ENCODE assay signal across 8 mouse cellular contexts in the genomic region with DNA sequence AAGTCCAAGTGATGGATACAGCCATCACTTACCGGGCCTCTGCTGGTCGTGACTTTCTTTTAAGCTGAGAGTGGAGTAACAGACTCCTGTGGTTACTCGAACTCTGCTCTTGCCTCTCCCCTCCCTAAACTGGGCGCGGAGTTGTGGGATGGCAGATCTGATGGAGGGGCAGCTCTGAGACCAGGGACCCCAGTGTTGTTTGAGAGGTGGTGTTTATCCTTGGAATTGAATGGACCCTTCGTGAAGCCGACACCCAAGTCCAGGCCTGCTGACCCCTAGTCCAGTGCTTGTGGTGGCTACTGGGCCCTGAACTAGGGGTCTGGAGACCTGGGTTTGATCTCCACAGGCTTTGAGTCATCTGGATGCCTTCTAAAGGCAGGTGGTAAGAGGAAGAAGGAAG. TPM values are rescaled to one million over a fixed set of nuclear protein-coding genes. Genes with fewer than 3 reads are reported as not detected.
DNase-seq lines count a peak whose midpoint lies in the region; ATAC-seq and TF ChIP-seq lines count a peak whose summit lies in the region.

No protein-coding gene starts in this region.

- H3K9ac ChIP-seq in limb, embryonic 14.5 days (ENCODE audit: low read depth, low read length, severe bottlenecking) = peak overlapping the region; percentile 91
- peak overlapping the region; percentile 69 for H3K9ac ChIP-seq in stomach, postnatal 0 days (ENCODE audit: low read length)

- peak; percentile 53 for DNase-seq in cerebellum, adult 9-10 months
- DNase-seq in cerebellum, postnatal 4 days (ENCODE audit: low spot score in 2 of 2) = no peak
- DNase-seq in testis, postnatal 14 days (ENCODE audit: low spot score) = no peak
- no peak for DNase-seq in limb, embryonic 14.5 days (ENCODE audit: low spot score)
- no peak for DNase-seq in stomach, postnatal 0 days (ENCODE audit: low spot score)
- DNase-seq in adrenal gland, postnatal 14 days = no peak
- DNase-seq in cerebellum, postnatal 36 days = no peak

- peak overlapping the region; percentile 85 for H3K4me3 ChIP-seq in testis, adult 2 months (ENCODE audit: control insufficient read depth, low read depth, low read length)
- H3K4me3 ChIP-seq in limb, embryonic 14.5 days (replicated peaks; ENCODE audit: low read length) = peak overlapping the region; percentile 71
- peak overlapping the region; percentile 65 for H3K4me3 ChIP-seq in stomach, postnatal 0 days (ENCODE audit: low read depth, low read length)

- no peak for TF ChIP-seq EP300 in stomach, postnatal 0 days (optimal IDR thresholded peaks at IDR 0.05)

- no peak overlapping the region for H3K27ac ChIP-seq in testis, adult 2 months (ENCODE audit: control insufficient read depth, insufficient read depth, low read depth, low read length)
- peak overlapping the region; percentile 67 for H3K27ac ChIP-seq in limb, embryonic 14.5 days (replicated peaks; ENCODE audit: low read depth, low read length)
- peak overlapping the region; percentile 89 for H3K27ac ChIP-seq in stomach, postnatal 0 days (replicated peaks)

- TF ChIP-seq CTCF in testis, adult 2 months (IDR thresholded peaks at IDR 0.05; ENCODE audit: control insufficient read depth, insufficient read depth, insufficient replicate concordance, low read depth, low read length) = no peak
- TF ChIP-seq CTCF in stomach, postnatal 0 days (IDR thresholded peaks at IDR 0.05; ENCODE audit: low read depth) = no peak

- no peak for TF ChIP-seq POLR2A in testis, adult 2 months (IDR thresholded peaks at IDR 0.05; ENCODE audit: control insufficient read depth, low read depth, low read length)
- no peak for TF ChIP-seq POLR2A in limb, embryonic 14.5 days (IDR thresholded peaks at IDR 0.05; ENCODE audit: borderline replicate concordance, extremely low read depth, insufficient read depth, insufficient read length)

- no peaks in the 10 kb centered on the region for H3K9me3 ChIP-seq in limb, embryonic 14.5 days (ENCODE audit: control insufficient read depth, low read length)
- H3K9me3 ChIP-seq in stomach, postnatal 0 days (ENCODE audit: control insufficient read depth, low read length) = no peaks in the 10 kb centered on the region

- H3K27me3 ChIP-seq in testis, adult 2 months (ENCODE audit: control insufficient read depth, insufficient read depth, low read length) = no peaks in the 10 kb centered on the region
- H3K27me3 ChIP-seq in limb, embryonic 14.5 days (ENCODE audit: control insufficient read depth, insufficient read depth, low read length) = no peaks in the 10 kb centered on the region
- H3K27me3 ChIP-seq in stomach, postnatal 0 days (ENCODE audit: control insufficient read depth, insufficient read depth, low read length) = no peaks in the 10 kb centered on the region

- H3K4me1 ChIP-seq in testis, adult 2 months (ENCODE audit: control insufficient read depth, insufficient read depth, low read length) = peaks cover 18% of the 10 kb centered on the region
- peaks cover 27% of the 10 kb centered on the region for H3K4me1 ChIP-seq in limb, embryonic 14.5 days (ENCODE audit: control insufficient read depth, insufficient read depth, low read length)
- H3K4me1 ChIP-seq in stomach, postnatal 0 days (replicated peaks; ENCODE audit: control insufficient read depth, insufficient read depth) = peaks cover 6% of the 10 kb centered on the region

- peak overlapping the region; percentile 95 for H3K4me2 ChIP-seq in limb, embryonic 14.5 days (replicated peaks; ENCODE audit: low read depth, low read length, severe bottlenecking)
- peak overlapping the region; percentile 98 for H3K4me2 ChIP-seq in stomach, postnatal 0 days (replicated peaks; ENCODE audit: low read depth)

- 56% methylated on average over 7 of the region's 7 CpGs for WGBS in limb, embryonic 14.5 days
- 20% methylated on average over 7 of the region's 7 CpGs for WGBS in stomach, postnatal 0 days

- ATAC-seq in limb, embryonic 14.5 days (ENCODE audit: low FRiP score, low read depth) = no peak
- no peak for ATAC-seq in stomach, postnatal 0 days (ENCODE audit: low FRiP score, low TSS enrichment)

- no peaks in the 10 kb centered on the region for H3K36me3 ChIP-seq in testis, adult 2 months (ENCODE audit: control insufficient read depth, insufficient read depth, low read length)
- peaks cover 8% of the 10 kb centered on the region for H3K36me3 ChIP-seq in limb, embryonic 14.5 days (ENCODE audit: control insufficient read depth, insufficient read depth, low read length)
- peaks cover 3% of the 10 kb centered on the region for H3K36me3 ChIP-seq in stomach, postnatal 0 days (ENCODE audit: control insufficient read depth, insufficient read depth, low read length)

RNA-seq across cellular contexts. Expression of gene Slc25a47, which starts 0.9 kb away (rescaled TPM):
- 6.8 and 7.8 TPM in 2 replicates for polyA plus RNA-seq in testis, adult 2 months (2012; rRNA removed)
- polyA plus RNA-seq in limb, embryonic 14.5 days (2012; rRNA removed) = 24.2 and 41.5 TPM in 2 replicates
- polyA plus RNA-seq in limb, embryonic 14.5 days (2014; fragmentation: Nextera tagmentation; extraction: Ambion mirVana) = 13.9 and 19.1 TPM in 2 replicates
- polyA plus RNA-seq in stomach, postnatal 0 days (2015; fragmentation: Nextera tagmentation; extraction: Ambion mirVana) = 4.3 and 5.6 TPM in 2 replicates
- total RNA-seq in adrenal gland, postnatal 14 days (2021) = 16.3 and 33.9 TPM in 2 replicates

RNA-seq across cellular contexts. Expression of gene Slc25a29, which starts 1.0 kb away (rescaled TPM):
- polyA plus RNA-seq in testis, adult 2 months (2012; rRNA removed) = 2.8 and 4.4 TPM in 2 replicates
- 9.8 and 14.5 TPM in 2 replicates for polyA plus RNA-seq in limb, embryonic 14.5 days (2012; rRNA removed)
- 10.9 and 12.6 TPM in 2 replicates for polyA plus RNA-seq in limb, embryonic 14.5 days (2014; fragmentation: Nextera tagmentation; extraction: Ambion mirVana)
- polyA plus RNA-seq in stomach, postnatal 0 days (2015; fragmentation: Nextera tagmentation; extraction: Ambion mirVana) = 3.7 and 3.8 TPM in 2 replicates
- 13.5 and 16.2 TPM in 2 replicates for total RNA-seq in adrenal gland, postnatal 14 days (2021)

RNA-seq across cellular contexts. Expression of gene Yy1, which starts 43.9 kb away (rescaled TPM):
- 6.9 and 7.8 TPM in 2 replicates for polyA plus RNA-seq in testis, adult 2 months (2012; rRNA removed)
- 32.2 and 35.4 TPM in 2 replicates for polyA plus RNA-seq in limb, embryonic 14.5 days (2012; rRNA removed)
- 22.2 and 24.0 TPM in 2 replicates for polyA plus RNA-seq in limb, embryonic 14.5 days (2014; fragmentation: Nextera tagmentation; extraction: Ambion mirVana)
- polyA plus RNA-seq in stomach, postnatal 0 days (2015; fragmentation: Nextera tagmentation; extraction: Ambion mirVana) = 9.6 and 9.9 TPM in 2 replicates
- 74.2 and 77.6 TPM in 2 replicates for total RNA-seq in adrenal gland, postnatal 14 days (2021)

RNA-seq across cellular contexts. Expression of gene Wdr25, which starts 56.7 kb away (rescaled TPM):
- 13.2 and 15.0 TPM in 2 replicates for polyA plus RNA-seq in testis, adult 2 months (2012; rRNA removed)
- polyA plus RNA-seq in limb, embryonic 14.5 days (2012; rRNA removed) = 12.7 and 16.9 TPM in 2 replicates
- polyA plus RNA-seq in limb, embryonic 14.5 days (2014; fragmentation: Nextera tagmentation; extraction: Ambion mirVana) = 3.9 and 4.6 TPM in 2 replicates
- 3.2 and 3.9 TPM in 2 replicates for polyA plus RNA-seq in stomach, postnatal 0 days (2015; fragmentation: Nextera tagmentation; extraction: Ambion mirVana)
- 4.9 and 6.7 TPM in 2 replicates for total RNA-seq in adrenal gland, postnatal 14 days (2021)

RNA-seq across cellular contexts. Expression of gene Wars, which starts 57.3 kb away (rescaled TPM):
- polyA plus RNA-seq in testis, adult 2 months (2012; rRNA removed) = 27.4 and 43.7 TPM in 2 replicates
- polyA plus RNA-seq in limb, embryonic 14.5 days (2012; rRNA removed) = 65.6 and 70.6 TPM in 2 replicates
- 67.6 and 69.9 TPM in 2 replicates for polyA plus RNA-seq in limb, embryonic 14.5 days (2014; fragmentation: Nextera tagmentation; extraction: Ambion mirVana)
- polyA plus RNA-seq in stomach, postnatal 0 days (2015; fragmentation: Nextera tagmentation; extraction: Ambion mirVana) = 70.7 and 76.0 TPM in 2 replicates
- total RNA-seq in adrenal gland, postnatal 14 days (2021) = 50.3 and 56.5 TPM in 2 replicates
